Mouse (Mus musculus): ENCODE data around the gene Eif3g. TPM values are rescaled to one million over a fixed set of nuclear protein-coding genes. Genes with fewer than 3 reads are reported as not detected.

Gene Eif3g
- polyA plus RNA-seq (2015; fragmentation: Illumina TruSeq; extraction: RNeasy Lipid Tissue Mini Kit (QIAGEN cat#74804); ENCODE audit: insufficient read depth, low replicate concordance), result 129 TPM

GRCm38 (mm10) chr9:20898511-20899073 is at the start of gene Eif3g:
TSS of gene Eif3g (minus strand) at chr9:20898623.

GRCm38 (mm10) chr9:20887704-20888385 is 10.6 kb downstream of the Eif3g start, which contains the start of gene Ppan:
TSS of gene Ppan (plus strand) at chr9:20888175.

GRCm38 (mm10) chr9:20879097-20879792 is 19.2 kb downstream of the Eif3g start, which contains the start of gene Angptl6:
TSS of gene Angptl6 (minus strand) at chr9:20879727.

GRCm38 (mm10) chr9:20868448-20869001 is 29.9 kb downstream of the Eif3g start, which contains the start of gene A230050P20Rik:
TSS of gene A230050P20Rik (plus strand) at chr9:20868642.

Other genes starting within 250 kb of the Eif3g start
- 4.3 TPM for gene Pin1, start 246.5 kb downstream of the Eif3g start, polyA plus RNA-seq (2015; fragmentation: Illumina TruSeq; extraction: RNeasy Lipid Tissue Mini Kit (QIAGEN cat#74804); ENCODE audit: insufficient read depth, low replicate concordance)
- gene Olfm2, start 152.3 kb downstream of the Eif3g start, polyA plus RNA-seq (2015; fragmentation: Illumina TruSeq; extraction: RNeasy Lipid Tissue Mini Kit (QIAGEN cat#74804); ENCODE audit: insufficient read depth, low replicate concordance), result not detected
- 0.29 TPM for gene Col5a3, start 83.6 kb downstream of the Eif3g start, polyA plus RNA-seq (2015; fragmentation: Illumina TruSeq; extraction: RNeasy Lipid Tissue Mini Kit (QIAGEN cat#74804); ENCODE audit: insufficient read depth, low replicate concordance)
- gene Rdh8, start 80.1 kb downstream of the Eif3g start, polyA plus RNA-seq (2015; fragmentation: Illumina TruSeq; extraction: RNeasy Lipid Tissue Mini Kit (QIAGEN cat#74804); ENCODE audit: insufficient read depth, low replicate concordance), result not detected
- gene A230050P20Rik, start 30.0 kb downstream of the Eif3g start, polyA plus RNA-seq (2015; fragmentation: Illumina TruSeq; extraction: RNeasy Lipid Tissue Mini Kit (QIAGEN cat#74804); ENCODE audit: insufficient read depth, low replicate concordance), result 29.9 TPM
- gene Angptl6, start 18.9 kb downstream of the Eif3g start, polyA plus RNA-seq (2015; fragmentation: Illumina TruSeq; extraction: RNeasy Lipid Tissue Mini Kit (QIAGEN cat#74804); ENCODE audit: insufficient read depth, low replicate concordance), result 0.44 TPM
- 14.3 TPM for gene Ppan, start 10.4 kb downstream of the Eif3g start, polyA plus RNA-seq (2015; fragmentation: Illumina TruSeq; extraction: RNeasy Lipid Tissue Mini Kit (QIAGEN cat#74804); ENCODE audit: insufficient read depth, low replicate concordance)
- gene Dnmt1, start 61.3 kb upstream of the Eif3g start, polyA plus RNA-seq (2015; fragmentation: Illumina TruSeq; extraction: RNeasy Lipid Tissue Mini Kit (QIAGEN cat#74804); ENCODE audit: insufficient read depth, low replicate concordance), result 50.1 TPM
- 2.0 TPM for gene S1pr2, start 78.2 kb upstream of the Eif3g start, polyA plus RNA-seq (2015; fragmentation: Illumina TruSeq; extraction: RNeasy Lipid Tissue Mini Kit (QIAGEN cat#74804); ENCODE audit: insufficient read depth, low replicate concordance)
- 16.7 TPM for gene Mrpl4, start 104.1 kb upstream of the Eif3g start, polyA plus RNA-seq (2015; fragmentation: Illumina TruSeq; extraction: RNeasy Lipid Tissue Mini Kit (QIAGEN cat#74804); ENCODE audit: insufficient read depth, low replicate concordance)
- 75.3 TPM for gene Icam1, start 117.4 kb upstream of the Eif3g start, polyA plus RNA-seq (2015; fragmentation: Illumina TruSeq; extraction: RNeasy Lipid Tissue Mini Kit (QIAGEN cat#74804); ENCODE audit: insufficient read depth, low replicate concordance)
- 0.57 TPM for gene Icam4, start 130.8 kb upstream of the Eif3g start, polyA plus RNA-seq (2015; fragmentation: Illumina TruSeq; extraction: RNeasy Lipid Tissue Mini Kit (QIAGEN cat#74804); ENCODE audit: insufficient read depth, low replicate concordance)
- gene Icam5, start 133.4 kb upstream of the Eif3g start, polyA plus RNA-seq (2015; fragmentation: Illumina TruSeq; extraction: RNeasy Lipid Tissue Mini Kit (QIAGEN cat#74804); ENCODE audit: insufficient read depth, low replicate concordance), result 0.10 TPM
- gene Zglp1, start 168.5 kb upstream of the Eif3g start, polyA plus RNA-seq (2015; fragmentation: Illumina TruSeq; extraction: RNeasy Lipid Tissue Mini Kit (QIAGEN cat#74804); ENCODE audit: insufficient read depth, low replicate concordance), result 0.33 TPM
- not detected for gene Gm49373, start 174.5 kb upstream of the Eif3g start, polyA plus RNA-seq (2015; fragmentation: Illumina TruSeq; extraction: RNeasy Lipid Tissue Mini Kit (QIAGEN cat#74804); ENCODE audit: insufficient read depth, low replicate concordance)
- gene Fdx1l, start 175.0 kb upstream of the Eif3g start, polyA plus RNA-seq (2015; fragmentation: Illumina TruSeq; extraction: RNeasy Lipid Tissue Mini Kit (QIAGEN cat#74804); ENCODE audit: insufficient read depth, low replicate concordance), result 21.1 TPM
- gene Gm38431, start 193.4 kb upstream of the Eif3g start, polyA plus RNA-seq (2015; fragmentation: Illumina TruSeq; extraction: RNeasy Lipid Tissue Mini Kit (QIAGEN cat#74804); ENCODE audit: insufficient read depth, low replicate concordance), result 1.5 TPM
- gene Raver1, start 193.4 kb upstream of the Eif3g start, polyA plus RNA-seq (2015; fragmentation: Illumina TruSeq; extraction: RNeasy Lipid Tissue Mini Kit (QIAGEN cat#74804); ENCODE audit: insufficient read depth, low replicate concordance), result 26.0 TPM
- 33.0 TPM for gene Tyk2, start 232.6 kb upstream of the Eif3g start, polyA plus RNA-seq (2015; fragmentation: Illumina TruSeq; extraction: RNeasy Lipid Tissue Mini Kit (QIAGEN cat#74804); ENCODE audit: insufficient read depth, low replicate concordance)